Mouse (Mus musculus): ENCODE measurements around the gene Pml. TPM values are rescaled to one million over a fixed set of nuclear protein-coding genes. Genes with fewer than 3 reads are reported as not detected.

Gene Pml
- total RNA-seq, 2 experiments from 2014 or later, result 13.2 to 41.2 TPM

DNA sequence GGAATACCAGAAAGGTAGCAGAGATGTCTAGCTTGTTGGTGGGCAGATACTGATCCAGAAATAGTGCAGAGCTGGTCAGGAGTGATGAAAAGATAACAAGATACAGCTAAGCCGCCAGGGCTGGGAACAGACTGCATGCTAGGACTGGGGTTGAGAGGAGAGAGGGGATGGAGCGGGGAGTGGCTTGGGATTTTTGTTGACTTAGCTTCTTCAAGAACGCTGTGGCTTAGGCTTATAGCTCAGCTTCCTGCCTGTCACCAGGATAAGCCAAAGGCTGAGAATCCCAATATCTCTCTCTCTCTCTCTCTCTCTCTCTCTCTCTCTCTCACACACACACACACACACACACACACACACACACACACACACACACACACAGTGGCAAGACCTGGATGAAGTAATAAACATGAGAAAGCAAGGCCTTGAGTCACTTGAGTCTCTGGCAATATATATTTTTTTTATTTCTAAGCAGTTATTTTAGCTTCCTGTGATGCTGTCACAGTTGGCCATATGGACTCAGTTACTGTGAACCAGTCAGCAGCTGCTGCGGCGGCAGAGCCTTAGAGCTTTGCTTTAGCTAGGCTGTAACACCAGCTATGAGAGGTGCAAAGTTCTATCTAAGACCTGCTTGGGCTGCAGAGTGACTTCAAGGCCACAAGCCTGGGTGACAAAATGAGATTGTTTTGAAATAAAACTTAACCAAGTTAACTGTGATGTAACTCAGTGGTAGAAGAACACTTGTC lies 73.7 kb downstream of the Pml start:
- no peak for ATAC-seq (replicated peaks; ENCODE audit: poor library complexity)

- ATAC-seq (replicated peaks; ENCODE audit: poor library complexity), result no peak
Observed at GRCm38 (mm10) chr9:58174818-58175251, 74.8 kb downstream of the Pml start.

DNA sequence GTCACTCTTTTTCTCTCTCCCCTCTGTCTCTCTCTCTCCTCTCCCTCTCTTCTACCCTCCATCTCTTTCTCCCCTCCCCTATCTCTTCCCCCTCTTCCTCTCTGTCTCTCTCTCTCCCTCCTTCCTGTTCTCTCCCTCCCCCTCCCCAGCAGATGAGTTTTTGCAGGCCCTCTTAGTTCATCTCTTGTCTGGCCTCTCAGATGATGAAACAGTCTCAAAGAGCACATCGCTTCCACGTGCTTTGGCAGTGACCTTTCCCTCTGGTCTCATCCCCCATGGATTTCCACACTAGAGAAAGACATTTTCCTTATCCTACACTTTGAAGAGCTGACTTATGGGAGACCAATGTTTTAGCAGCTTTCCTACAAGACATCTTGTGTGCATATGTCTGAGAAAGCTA lies 76.7 kb downstream of the Pml start:
- no peak for ATAC-seq (replicated peaks; ENCODE audit: poor library complexity)

DNA sequence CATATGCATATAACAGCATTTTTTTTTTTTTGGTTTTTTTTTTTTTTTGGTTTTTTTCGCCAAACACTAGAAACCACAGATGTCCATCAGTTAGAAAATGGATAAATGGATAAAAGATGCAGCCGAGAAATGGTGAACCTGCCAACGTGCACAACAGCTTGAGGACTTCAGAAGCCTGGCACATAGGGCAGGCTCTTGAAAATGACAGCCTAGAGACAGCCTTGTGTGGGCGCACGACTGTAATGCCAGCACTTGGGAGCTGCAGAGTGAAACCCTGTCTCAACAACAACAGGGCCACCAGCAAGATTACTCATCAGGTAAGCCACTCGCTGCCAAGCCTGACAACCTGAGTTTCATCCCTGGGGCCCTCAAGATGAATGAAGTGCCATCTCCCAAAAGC lies 80.2 kb downstream of the Pml start:
- ATAC-seq (replicated peaks; ENCODE audit: poor library complexity), result no peak

DNA sequence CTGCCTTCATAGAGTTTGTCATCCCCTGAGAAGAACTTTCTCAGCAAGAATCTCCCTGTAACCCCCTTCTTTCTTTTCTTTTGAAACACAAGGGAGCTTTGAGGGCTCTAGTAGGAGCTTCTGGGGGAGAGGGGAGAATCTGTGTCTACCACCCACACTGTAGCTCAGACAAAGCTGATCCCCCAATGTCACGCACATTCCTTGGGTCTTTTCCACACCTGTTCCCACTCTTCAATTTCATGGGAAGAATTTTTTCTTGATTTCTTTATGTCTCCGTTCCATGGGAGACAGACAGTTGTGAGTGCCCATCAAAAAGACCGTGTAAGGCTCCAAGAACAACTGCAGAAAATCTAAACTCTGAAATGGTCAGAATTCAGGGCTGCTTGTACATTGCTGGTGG lies 80.7 kb downstream of the Pml start:
- ATAC-seq (replicated peaks; ENCODE audit: poor library complexity), result no peak

Other genes starting within 250 kb of the Pml start
- 0.15 and 0.47 TPM in 2 replicates for gene Cyp11a1, start 243.4 kb downstream of the Pml start, total RNA-seq (2015)
- 0.30 and 1.2 TPM in 2 replicates for gene Cyp11a1, start 243.4 kb downstream of the Pml start, total RNA-seq (2017)
- not detected in 2 replicates for gene Stra6, start 186.0 kb downstream of the Pml start, total RNA-seq (2015)
- not detected in 2 replicates for gene Stra6, start 186.0 kb downstream of the Pml start, total RNA-seq (2017)
- not detected in 2 replicates for gene Ccdc33, start 131.0 kb downstream of the Pml start, total RNA-seq (2015)
- gene Ccdc33, start 131.0 kb downstream of the Pml start, total RNA-seq (2017), result not detected in 2 replicates
- 0.07 TPM in 1 of 2 replicates, not detected in the other for gene Islr, start 45.5 kb downstream of the Pml start, total RNA-seq (2015)
- gene Islr, start 45.5 kb downstream of the Pml start, total RNA-seq (2017), result 0.81 TPM in 1 of 2 replicates, not detected in the other
- gene Islr2, start 45.5 kb downstream of the Pml start, total RNA-seq (2015), result not detected in 2 replicates
- not detected in 2 replicates for gene Islr2, start 45.5 kb downstream of the Pml start, total RNA-seq (2017)
- 1.9 and 6.7 TPM in 2 replicates for gene Stoml1, start 3.4 kb upstream of the Pml start, total RNA-seq (2015)
- 7.3 and 7.9 TPM in 2 replicates for gene Stoml1, start 3.4 kb upstream of the Pml start, total RNA-seq (2017)
- gene Loxl1, start 63.4 kb upstream of the Pml start, total RNA-seq (2015), result not detected in 2 replicates
- gene Loxl1, start 63.4 kb upstream of the Pml start, total RNA-seq (2017), result not detected in 2 replicates
- not detected in 2 replicates for gene Tbc1d21, start 120.7 kb upstream of the Pml start, total RNA-seq (2015)
- gene Tbc1d21, start 120.7 kb upstream of the Pml start, total RNA-seq (2017), result not detected in 2 replicates
- gene Insyn1, start 238.8 kb upstream of the Pml start, total RNA-seq (2015), result not detected in 2 replicates
- not detected in 2 replicates for gene Insyn1, start 238.8 kb upstream of the Pml start, total RNA-seq (2017)

Measured in megakaryocyte progenitor cell, adult 5-6 weeks (primary cell).